Mouse (Mus musculus) mesoderm, embryonic 11.5 days (tissue): ENCODE measurements around the gene Gm5936.
"Not testable (repeated sequence)": the region's sequence is repeated elsewhere in the genome, so short reads cannot be mapped to it uniquely, and the experiment has no call there.

Experiments
- DNase-seq: peaks from one replicate; pipeline ENCODE4 v3.0.0-alpha.2; 2012; ENCODE audit warnings: low read depth, low spot score

Gm5936 gene

GRCm38 (mm10) chrX:74836842-74837522 is at the start of gene Gm5936:
Gm5936 (plus strand) TSS chrX:74837196.
- DNase-seq = not testable (repeated sequence)

GRCm38 (mm10) chrX:74856104-74856503 is 19.1 kb downstream of the Gm5936 start:
- peak; percentile 25 for DNase-seq

- DNase-seq = not testable (repeated sequence)
Observed at GRCm38 (mm10) chrX:74880123-74880522, 43.1 kb downstream of the Gm5936 start.
